Mouse (Mus musculus): ENCODE data around the gene Olfr527.

The Olfr527 gene

DNA sequence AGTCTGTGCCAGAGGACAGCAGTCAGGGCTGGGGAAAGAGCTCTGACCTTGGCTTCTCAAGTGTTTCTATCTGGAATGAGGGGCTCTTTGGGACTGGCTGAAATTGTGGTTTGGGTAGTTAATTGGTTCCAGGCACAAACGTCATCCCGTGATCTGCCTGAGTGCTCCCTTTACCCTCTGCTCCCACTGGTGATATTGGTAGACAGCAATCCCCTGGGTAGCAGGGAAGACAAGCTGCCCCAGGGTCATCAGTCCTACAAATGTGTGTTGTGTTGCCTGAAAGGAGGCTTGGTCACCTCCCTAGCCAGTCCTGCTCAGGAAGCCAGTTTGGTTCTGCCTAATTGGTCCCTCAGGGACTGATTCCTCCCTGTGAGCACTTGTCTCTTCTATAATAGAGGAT is at the start of gene Olfr527:
Gene Olfr527, plus strand, starts transcription at position 301 of the 400 bp plus-strand sequence.
- CTCF ChIA-PET = no interaction called here

DNA sequence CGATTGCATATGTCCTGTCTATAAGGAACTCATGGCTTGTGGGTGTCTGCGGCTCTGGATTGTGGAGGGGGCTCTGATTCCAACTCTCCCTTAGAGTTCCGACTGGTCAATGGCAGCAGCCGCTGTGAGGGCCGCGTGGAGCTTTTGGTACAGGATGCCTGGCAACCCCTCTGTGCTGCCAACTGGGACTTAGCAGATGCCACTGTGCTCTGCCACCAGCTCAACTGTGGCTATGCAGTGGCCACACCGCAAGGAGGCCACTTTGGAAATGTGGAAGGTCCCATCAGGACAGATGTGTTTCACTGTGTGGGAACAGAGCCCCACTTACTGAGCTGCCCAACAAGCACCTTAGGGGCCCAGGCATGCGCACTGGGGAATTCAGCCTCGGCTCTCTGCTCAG is 38.1 kb upstream of the Olfr527 start:
- CTCF ChIA-PET = no interaction called here

DNA sequence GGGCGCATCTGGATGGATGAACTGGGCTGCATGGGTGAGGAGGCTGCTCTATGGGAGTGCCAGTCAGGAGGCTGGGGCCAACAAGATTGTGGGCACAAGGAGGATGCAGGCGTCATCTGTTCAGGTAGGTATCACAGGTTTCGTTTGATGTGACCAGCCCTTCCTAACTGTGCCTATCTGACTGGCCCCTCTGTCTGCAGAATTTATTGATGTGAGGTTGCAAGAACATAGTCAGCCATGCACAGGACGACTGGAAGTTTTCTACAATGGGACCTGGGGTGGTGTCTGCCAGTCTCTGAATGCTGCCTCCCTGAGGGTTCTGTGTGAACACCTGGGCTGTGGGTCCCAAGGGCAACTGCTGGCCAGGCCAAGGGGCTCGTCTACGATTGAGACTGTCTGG is 36.9 kb upstream of the Olfr527 start:
- CTCF ChIA-PET = no interaction called here

DNA sequence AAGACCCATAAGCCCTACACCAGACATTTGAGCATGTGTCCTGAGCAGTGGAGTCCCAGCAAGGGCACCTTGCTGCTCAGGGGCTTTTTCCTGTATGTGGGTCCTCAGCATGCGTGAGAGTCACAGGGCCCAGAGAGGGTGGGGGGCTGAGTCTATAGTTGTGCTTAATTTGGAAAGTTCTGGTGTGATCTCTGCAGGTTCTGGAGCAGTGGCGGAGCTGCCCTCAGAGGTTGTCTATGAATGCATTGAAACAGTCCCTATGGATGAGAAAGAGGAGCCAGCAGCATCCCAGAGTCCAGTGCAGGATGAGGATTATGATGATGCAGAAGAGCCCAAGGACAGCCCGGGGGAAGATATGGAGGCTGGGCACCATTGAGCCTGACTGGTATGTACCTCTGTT is 34.4 kb upstream of the Olfr527 start:
- CTCF ChIA-PET = no interaction called here

DNA sequence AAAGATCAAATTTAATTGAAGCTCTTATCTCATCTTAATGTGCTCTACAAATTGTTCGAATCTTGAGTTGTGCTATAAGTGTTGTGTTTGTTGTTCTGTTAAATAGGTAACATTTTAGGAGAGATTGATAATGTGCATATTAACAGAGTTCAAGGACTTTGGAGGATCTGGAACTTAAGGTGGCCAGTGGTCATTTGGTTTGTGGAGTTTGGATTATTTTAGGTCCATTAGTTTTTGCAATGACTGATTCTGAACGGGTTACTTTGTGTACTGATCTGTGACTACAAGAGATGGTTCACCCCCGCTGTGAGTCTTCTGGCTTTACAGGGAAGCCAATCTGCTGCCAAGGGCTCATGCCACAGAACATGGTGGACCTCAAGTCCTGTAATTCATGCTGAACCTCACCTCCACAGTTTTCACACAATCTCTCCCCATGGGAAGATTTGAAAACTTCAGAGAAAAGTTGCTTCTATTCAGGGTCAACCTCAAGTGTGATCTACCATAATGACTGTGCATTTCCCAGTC is 13.9 kb upstream of the Olfr527 start:
- CTCF ChIA-PET = no interaction called here

DNA sequence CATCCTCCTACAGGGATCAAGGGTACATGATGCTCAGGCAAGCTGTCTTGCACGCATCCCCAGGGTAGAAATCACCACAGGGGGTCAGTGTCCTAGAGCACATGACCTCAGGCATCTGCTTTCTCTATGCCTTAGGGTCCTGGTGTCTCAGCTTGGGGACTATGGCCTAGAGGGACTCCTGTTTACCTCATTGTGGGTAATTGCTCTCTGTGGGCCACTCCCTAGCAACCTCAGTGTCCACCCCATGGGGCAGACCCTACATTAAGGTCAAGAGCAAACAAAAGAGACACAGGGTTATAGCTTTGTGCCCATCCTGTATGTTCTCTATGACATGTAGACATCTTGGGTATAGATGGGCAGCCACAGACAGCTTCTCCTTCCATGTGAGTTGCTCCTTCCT is 13.3 kb upstream of the Olfr527 start, which contains the start of gene Olfr525:
Gene Olfr525, plus strand, starts transcription at position 301 of the 400 bp plus-strand sequence.
- CTCF ChIA-PET = no interaction called here

DNA sequence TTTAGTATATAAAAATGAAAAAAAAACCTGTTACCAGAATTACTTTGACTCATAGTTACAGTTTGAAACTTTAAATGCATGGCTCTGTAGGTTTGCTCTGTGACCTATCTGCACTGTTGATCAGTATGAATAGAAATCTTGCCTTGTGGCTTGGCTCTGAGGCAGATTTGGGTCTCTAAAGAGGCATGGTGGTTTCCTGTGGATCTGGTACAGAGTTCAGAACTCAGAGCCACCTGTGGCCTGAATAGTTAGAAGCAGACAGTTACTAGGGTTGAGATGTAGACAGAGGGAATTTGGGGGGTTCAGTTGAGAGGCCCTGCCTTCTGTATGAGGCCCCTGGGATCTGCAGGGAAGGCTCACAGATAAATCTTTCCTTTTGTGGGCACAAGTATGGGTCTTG is 12.7 kb upstream of the Olfr527 start:
- CTCF ChIA-PET = no interaction called here

DNA sequence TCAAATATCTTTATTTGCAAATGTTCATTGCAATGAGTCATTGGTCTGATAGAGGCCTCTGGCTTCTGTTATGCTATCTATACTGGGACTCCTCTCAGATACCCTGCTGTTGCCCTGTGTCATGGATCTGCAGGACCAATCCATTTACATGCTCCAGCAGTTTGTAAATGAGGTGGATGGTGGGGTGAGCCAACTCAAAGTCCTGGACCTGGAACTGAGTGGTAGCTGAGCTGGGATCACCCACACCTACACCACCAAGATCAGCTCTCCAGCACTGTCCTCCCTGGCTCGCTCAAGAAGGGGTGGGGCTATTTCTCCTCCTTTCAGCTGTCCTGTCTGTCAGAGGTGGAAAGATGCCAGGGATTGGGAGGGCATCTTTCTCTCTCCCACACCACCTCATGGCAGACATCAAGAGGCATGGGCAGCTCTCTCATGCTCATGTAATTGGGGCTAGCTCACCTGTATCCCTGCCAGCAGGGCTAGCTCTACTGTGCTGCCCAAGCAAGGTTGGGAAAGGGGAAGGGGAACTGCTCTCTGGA is 4.0 kb upstream of the Olfr527 start:
- CTCF ChIA-PET = no interaction called here

DNA sequence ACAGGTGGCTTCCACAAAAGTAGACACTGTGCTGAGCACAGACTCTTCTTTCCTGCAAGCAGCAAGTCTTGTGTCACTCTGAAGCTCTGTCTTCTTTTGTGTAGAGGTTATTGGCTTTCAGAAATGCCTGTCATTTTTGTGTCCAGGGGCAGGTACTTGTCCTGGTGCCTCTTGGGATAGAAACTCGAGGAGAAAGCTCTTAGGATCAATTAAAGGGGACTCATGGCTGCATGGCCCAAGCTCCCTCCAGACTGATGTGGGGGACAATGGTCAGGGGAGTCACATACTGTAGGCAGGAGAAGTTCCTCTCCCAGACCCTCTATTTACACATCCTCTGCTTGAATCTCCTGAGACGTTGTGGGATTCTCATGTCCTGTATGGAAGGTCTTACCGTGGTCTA is 27.8 kb downstream of the Olfr527 start, which contains the start of gene Olfr60:
Gene Olfr60, minus strand, starts transcription at position 101 of the 400 bp plus-strand sequence.
- CTCF ChIA-PET = no interaction called here

DNA sequence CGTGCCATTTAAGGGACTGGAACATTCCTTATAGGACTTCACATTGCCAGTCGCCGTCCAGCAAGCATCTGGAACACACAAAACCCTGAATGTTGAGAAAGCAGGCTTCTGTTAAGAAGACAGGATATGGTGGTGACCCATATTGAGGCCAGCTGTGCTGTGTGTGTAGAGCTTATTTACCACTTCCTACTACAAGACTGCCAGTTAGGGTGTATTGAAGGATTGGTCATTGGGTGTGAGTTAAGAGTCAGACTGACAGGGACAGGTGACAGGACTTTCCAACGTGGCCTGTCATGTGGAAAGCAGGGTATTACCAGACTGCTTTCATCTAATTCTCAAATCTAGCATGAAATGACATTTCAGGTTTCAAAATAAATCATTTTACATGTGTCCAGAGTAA is 40.5 kb downstream of the Olfr527 start:
- CTCF ChIA-PET = interaction anchor here (0.5 kb wide), 1 partner anchor 1462 kb away, joined by 3 read pairs; no protein-coding TSS in a partner anchor

DNA sequence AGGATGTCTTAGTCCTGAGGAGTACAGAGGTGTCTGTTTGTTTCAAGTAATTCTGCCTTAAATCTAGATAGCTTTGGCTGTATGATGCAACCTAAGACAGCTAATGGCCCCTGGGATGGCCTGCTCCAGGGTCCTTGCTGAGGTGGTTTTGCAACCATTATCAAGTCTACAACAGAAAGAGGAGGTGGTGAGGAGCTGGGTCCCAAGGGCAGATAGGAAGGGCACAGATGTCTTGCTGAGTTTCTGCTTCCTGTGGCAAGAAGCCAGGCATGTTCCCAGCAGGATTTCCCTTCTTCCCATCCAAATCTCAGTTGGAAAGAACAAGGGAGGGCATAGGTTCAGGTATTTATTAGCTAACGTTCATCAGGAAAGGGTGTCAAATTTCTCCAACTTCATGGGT is 42.4 kb downstream of the Olfr527 start, which contains the start of gene Olfr530:
Gene Olfr530, minus strand, starts transcription at position 101 of the 400 bp plus-strand sequence.
- CTCF ChIA-PET = no interaction called here

DNA sequence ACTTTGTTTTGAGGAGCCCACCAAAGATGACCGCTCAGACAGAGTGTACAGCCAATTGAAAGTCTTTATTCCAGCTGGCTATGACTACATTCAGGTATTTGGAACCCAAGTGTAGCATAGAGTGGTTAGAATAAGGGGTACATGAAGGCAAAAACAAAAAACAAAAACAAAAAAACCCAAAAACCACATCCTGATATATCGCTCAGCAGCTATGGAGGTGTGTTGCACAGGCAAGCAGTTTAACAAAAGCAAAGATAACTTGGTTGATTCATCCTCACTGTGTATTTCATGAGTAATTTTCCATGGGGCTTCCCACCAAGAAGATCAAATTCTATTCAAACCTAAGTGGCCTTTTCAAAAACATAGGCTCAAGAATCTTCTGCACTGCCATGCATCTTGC is 43.1 kb downstream of the Olfr527 start:
- CTCF ChIA-PET = no interaction called here

Data from spleen, embryonic (tissue).